Mouse (Mus musculus) heart, adult 2 months (tissue): ENCODE measurements around the gene Spg21. TPM values are rescaled to one million over a fixed set of nuclear protein-coding genes. Genes with fewer than 3 reads are reported as not detected.
A peak's percentile ranks its signal among the peaks of the same experiment; 100 is the strongest.

ENCODE experiments used
- DNase-seq, 2 experiments: peaks; one replicate each; pipeline ENCODE4 v3.0.0; 2021
- H3K27ac ChIP-seq: fragments of 200-600 bp; 2 replicates; pipeline ENCODE4 v1.8.1; 2022
- H3K27me3 ChIP-seq: fragments of 200-500 bp; 2 replicates; pipeline ENCODE4 v1.6.1; 2012; ENCODE audit warnings: mild to moderate bottlenecking, low read length, inconsistent platforms, mixed read lengths; ENCODE audit not compliant: control insufficient read depth, insufficient read depth
- H3K36me3 ChIP-seq: fragments of 200-500 bp; 2 replicates; pipeline ENCODE4 v1.6.1; 2012; ENCODE audit warnings: low read length, inconsistent platforms; ENCODE audit not compliant: control insufficient read depth, insufficient read depth
- H3K4me1 ChIP-seq: fragments of 200-500 bp; 2 replicates; pipeline ENCODE4 v1.6.1; 2011; ENCODE audit warnings: low read length; ENCODE audit not compliant: control insufficient read depth, insufficient read depth
- H3K4me3 ChIP-seq: fragments of 200-600 bp; 2 replicates; pipeline ENCODE4 v1.8.1; 2022
- H3K79me2 ChIP-seq: fragments of 200-500 bp; replicated peaks from 2 replicates; pipeline ENCODE4 v1.6.1; 2012; ENCODE audit warnings: mild to moderate bottlenecking, inconsistent platforms, low read length, moderate library complexity, mixed read lengths; ENCODE audit not compliant: control insufficient read depth, insufficient read depth
- H3K9ac ChIP-seq: fragments of 200-500 bp; 2 replicates; pipeline ENCODE4 v1.6.1; 2012; ENCODE audit warnings: low read depth, mild to moderate bottlenecking, control low read depth, inconsistent platforms, low read length, mixed read lengths
- CTCF ChIP-seq: fragments of 200-600 bp; IDR thresholded peaks from 2 replicates; pipeline ENCODE4 v1.8.1; 2022; ENCODE audit warnings: antibody characterized with exemption, mild to moderate bottlenecking, moderate library complexity
- EP300 ChIP-seq: fragments of 200-500 bp; IDR thresholded peaks from 2 replicates; pipeline ENCODE4 v1.6.1; 2011; ENCODE audit warnings: low read depth, low read length, control low read depth; ENCODE audit not compliant: insufficient read depth
- POLR2A ChIP-seq: fragments of 200-500 bp; IDR thresholded peaks from 2 replicates; pipeline ENCODE4 v1.6.1; 2011; ENCODE audit warnings: mild to moderate bottlenecking, low read depth, low read length, control low read depth; ENCODE audit not compliant: insufficient read depth
- WGBS: fragments of 180-500 bp; shearing (Covaris S2); methylation state at CpG from one replicate; pipeline ENCODE4 v1.1.7; 2018; 5-methylcytosine and 5-hydroxymethylcytosine counted together
- intact Hi-C: fragments of 180-260 bp; cut with DNase I; formaldehyde crosslinking; loops from one replicate; pipeline ENCODE4 v1.15.1; 2025
- polyA plus RNA-seq: library from polyadenylated mRNA; depleted of rRNA; stranded (reverse); fragments of >200 nt; gene quantifications from 2 replicates; pipeline ENCODE4 v1.2.3, GENCODE M21; 2012
- total RNA-seq, 2 experiments: library from RNA; stranded (reverse); gene quantifications; 2 replicates each; pipeline ENCODE4 v1.2.3; 2021

Gene Spg21
- total and polyA plus RNA-seq, 3 experiments, result 8.8 to 12.1 (median 11.4) TPM

DNA sequence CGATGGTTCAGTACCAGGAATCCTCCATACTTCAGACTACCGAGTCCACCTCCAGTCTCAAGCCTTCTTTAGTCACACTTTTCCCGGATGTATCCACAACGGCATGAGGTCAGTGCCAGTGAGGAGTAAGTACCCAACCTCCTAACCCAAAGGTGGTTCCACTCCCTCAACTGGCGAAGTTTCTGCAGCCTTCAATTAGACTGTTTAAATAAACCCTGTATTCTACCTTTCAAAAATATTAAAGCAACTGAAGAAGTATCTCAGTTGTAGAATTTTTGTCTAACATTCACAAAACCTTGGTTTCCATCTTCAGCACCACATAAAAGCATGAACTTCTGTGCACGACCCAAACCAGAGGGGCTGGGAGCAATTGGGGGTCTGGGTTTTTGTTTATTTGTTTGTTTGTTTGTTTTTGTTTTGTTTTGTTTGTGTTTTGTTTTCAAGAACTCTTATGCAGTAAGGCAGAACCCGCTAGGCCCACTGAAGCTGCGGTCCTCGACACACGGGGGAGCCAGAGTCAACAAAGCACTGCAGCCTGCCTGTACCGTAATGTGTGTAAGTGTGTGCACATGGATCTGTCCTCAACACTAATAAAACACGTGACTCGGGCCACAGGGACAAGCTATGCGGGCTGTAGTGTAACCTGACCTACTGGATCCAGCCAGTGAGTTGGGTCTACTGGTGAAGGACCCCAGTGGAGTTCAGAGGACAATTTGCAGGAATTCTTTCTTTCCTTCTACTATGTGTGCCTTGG lies 63.0 kb downstream of the Spg21 start:
- Histone ChIP-seq H3K9ac (no peak overlapping the region), H3K4me3 (no peak overlapping the region), H3K27ac (no peak overlapping the region), H3K4me1 (peaks cover 1% of the 10 kb centered on the region; the same call in 1 of the 2 replicates), H3K79me2 (no peaks in the 10 kb centered on the region), H3K36me3 (no peaks in the 10 kb centered on the region), H3K27me3 (0 out of 2 replicates have a peak, but pooled peaks cover 2% of the 10 kb centered on the region)
- WGBS, result 19% methylated on average over 14 of the region's 14 CpGs
- peak; percentile 82 to 87 for DNase-seq
- TF ChIP-seq POLR2A (no peak), EP300 (peak; percentile 99), CTCF (peak; percentile 98)
- intact Hi-C loops, result loop anchor here (1.0 to 2.0 kb wide), 2 partner anchors 58 to 141 kb away; no protein-coding TSS in a partner anchor

GRCm38 (mm10) chr9:65525445-65526195 lies 64.9 kb downstream of the Spg21 start:
- H3K27me3 ChIP-seq, result no peaks in the 10 kb centered on the region
- no peak overlapping the region for H3K9ac ChIP-seq
- WGBS, result 49% methylated on average over 10 of the region's 10 CpGs
- H3K4me1 ChIP-seq, result peaks cover 1% of the 10 kb centered on the region; the same call in 1 of the 2 replicates
- no peaks in the 10 kb centered on the region for H3K79me2 ChIP-seq
- H3K27ac ChIP-seq, result peak overlapping the region; percentile 26
- intact Hi-C loops, result loop anchor here (2.0 kb wide), 2 partner anchors 21 to 139 kb away; no protein-coding TSS in a partner anchor
- DNase-seq, result peak in 1 of 2 experiments; percentile 41
- TF ChIP-seq CTCF, result no peak
- no peak for TF ChIP-seq EP300
- no peak for TF ChIP-seq POLR2A
- H3K36me3 ChIP-seq, result no peaks in the 10 kb centered on the region
- H3K4me3 ChIP-seq, result no peak overlapping the region

GRCm38 (mm10) chr9:65528417-65529038 lies 67.8 kb downstream of the Spg21 start:
- peaks cover 1% of the 10 kb centered on the region; the same call in 1 of the 2 replicates for H3K4me1 ChIP-seq
- H3K27ac ChIP-seq, result no peak overlapping the region
- H3K4me3 ChIP-seq, result no peak overlapping the region
- WGBS, result 51% methylated on average over 6 of the region's 6 CpGs
- no peak for DNase-seq
- no peaks in the 10 kb centered on the region for H3K79me2 ChIP-seq
- no peaks in the 10 kb centered on the region for H3K36me3 ChIP-seq
- no peak overlapping the region for H3K9ac ChIP-seq
- no peaks in the 10 kb centered on the region for H3K27me3 ChIP-seq
- intact Hi-C loops, result no loop called here
- TF ChIP-seq POLR2A (no peak), EP300 (no peak), CTCF (no peak)

- intact Hi-C loops, result no loop called here
- 67% methylated on average over 8 of the region's 8 CpGs for WGBS
- Histone ChIP-seq H3K79me2 (no peaks in the 10 kb centered on the region), H3K36me3 (no peaks in the 10 kb centered on the region), H3K27me3 (no peaks in the 10 kb centered on the region), H3K9ac (no peak overlapping the region), H3K4me3 (no peak overlapping the region), H3K4me1 (no peaks in the 10 kb centered on the region; the same call in 1 of the 2 replicates), H3K27ac (no peak overlapping the region)
- DNase-seq, result no peak
- TF ChIP-seq EP300 (no peak), CTCF (no peak), POLR2A (no peak)
These were observed 68.9 kb downstream of the Spg21 start for GRCm38 (mm10) chr9:65529659-65530058.

DNA sequence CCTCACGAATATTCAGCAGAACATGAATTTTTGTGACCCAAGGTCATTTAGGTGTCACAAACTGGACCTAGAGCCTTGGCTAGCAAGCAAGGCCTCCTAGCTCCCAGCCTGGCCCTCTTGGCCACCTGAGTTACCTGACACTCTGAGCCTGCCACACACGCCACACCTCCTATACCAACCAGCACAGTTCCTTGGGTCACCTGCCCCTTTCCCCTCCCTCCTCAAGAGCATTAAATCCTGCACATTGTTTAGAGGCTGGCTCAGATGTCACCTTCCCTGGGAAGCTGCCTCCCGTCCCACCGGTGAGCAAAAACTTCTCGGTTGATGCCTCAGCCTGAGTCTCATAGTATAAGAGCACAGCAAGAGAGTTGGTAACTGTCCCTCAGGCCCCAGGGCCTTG lies 70.5 kb downstream of the Spg21 start:
- Histone ChIP-seq H3K4me1 (peaks cover 7% of the 10 kb centered on the region), H3K36me3 (no peaks in the 10 kb centered on the region), H3K27ac (no peak overlapping the region), H3K4me3 (no peak overlapping the region), H3K9ac (no peak overlapping the region), H3K79me2 (no peaks in the 10 kb centered on the region), H3K27me3 (no peaks in the 10 kb centered on the region)
- no peak for DNase-seq
- TF ChIP-seq EP300, result no peak
- no peak for TF ChIP-seq CTCF
- TF ChIP-seq POLR2A, result no peak
- WGBS, result 94% methylated on average over 5 of the region's 5 CpGs
- intact Hi-C loops, result no loop called here
